In the genomic region with DNA sequence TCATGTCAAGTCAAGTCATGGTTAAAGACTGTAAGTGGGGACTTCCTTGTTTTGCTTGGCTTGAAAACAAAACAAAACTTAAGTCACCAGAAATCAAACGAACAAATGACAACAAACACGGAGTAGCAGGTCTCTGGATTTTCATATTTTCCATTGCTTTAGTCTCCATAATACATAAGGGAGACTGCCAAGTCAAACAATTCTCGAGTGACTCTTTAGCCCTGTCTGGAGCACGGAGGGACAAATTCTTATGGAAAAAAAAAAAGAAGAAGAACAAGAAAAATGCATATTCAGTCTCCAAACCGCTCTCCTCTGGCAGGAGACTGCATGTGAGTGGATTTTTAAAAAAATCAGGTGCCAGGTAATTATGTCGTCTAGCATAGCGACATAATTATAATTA, we compare ENCODE assay signal across 23 mouse cellular contexts.
"Had no signal": no experiment of that assay in that cellular context is flagged by ENCODE, and none has a peak within 500 bp of the region (broad histone marks: within the 10 kb centered on the region; RNA-seq: fewer than 3 reads in every experiment).

No protein-coding gene starts in this region.

- H3K27ac ChIP-seq: intestine, embryonic 15.5 days; layer of hippocampus, adult 2 months; limb, embryonic 10.5 days; limb, embryonic 13.5 days; liver, embryonic 12.5 days; liver, embryonic 15.5 days; macrophage; midbrain, embryonic 12.5 days; midbrain, embryonic 15.5 days; neural tube, embryonic 12.5 days; neural tube, embryonic 15.5 days; stomach, postnatal 0 days had no signal

- H3K27me3 ChIP-seq: intestine, embryonic 15.5 days; limb, embryonic 13.5 days; liver, embryonic 12.5 days; liver, embryonic 15.5 days; midbrain, embryonic 12.5 days; midbrain, embryonic 15.5 days; neural tube, embryonic 12.5 days; neural tube, embryonic 15.5 days had no signal

- H3K9ac ChIP-seq: intestine, embryonic 15.5 days; limb, embryonic 13.5 days; liver, embryonic 12.5 days; liver, embryonic 15.5 days; midbrain, embryonic 12.5 days; midbrain, embryonic 15.5 days; neural tube, embryonic 12.5 days; neural tube, embryonic 15.5 days had no signal

- H3K4me1 ChIP-seq: intestine, embryonic 15.5 days; limb, embryonic 13.5 days; liver, embryonic 12.5 days; liver, embryonic 15.5 days; midbrain, embryonic 15.5 days; neural tube, embryonic 12.5 days had no signal

- H3K9me3 ChIP-seq: intestine, embryonic 15.5 days; limb, embryonic 10.5 days; limb, embryonic 13.5 days; liver, embryonic 12.5 days; liver, embryonic 15.5 days; midbrain, embryonic 12.5 days; midbrain, embryonic 15.5 days; neural tube, embryonic 12.5 days; neural tube, embryonic 15.5 days had no signal

- H3K4me2 ChIP-seq: intestine, embryonic 15.5 days; limb, embryonic 13.5 days; liver, embryonic 12.5 days; liver, embryonic 15.5 days; midbrain, embryonic 12.5 days; midbrain, embryonic 15.5 days; neural tube, embryonic 12.5 days; neural tube, embryonic 15.5 days had no signal

- H3K36me3 ChIP-seq: intestine, embryonic 15.5 days; limb, embryonic 10.5 days; limb, embryonic 13.5 days; liver, embryonic 12.5 days; liver, embryonic 15.5 days; midbrain, embryonic 12.5 days; midbrain, embryonic 15.5 days; neural tube, embryonic 12.5 days; neural tube, embryonic 15.5 days had no signal

- H3K4me3 ChIP-seq: intestine, embryonic 15.5 days; layer of hippocampus, adult 2 months; limb, embryonic 10.5 days; limb, embryonic 13.5 days; liver, embryonic 12.5 days; liver, embryonic 15.5 days; midbrain, embryonic 12.5 days; midbrain, embryonic 15.5 days; neural tube, embryonic 12.5 days; neural tube, embryonic 15.5 days had no signal

- ATAC-seq: intestine, embryonic 15.5 days; liver, embryonic 12.5 days; midbrain, embryonic 15.5 days had no signal

- DNase-seq: kidney, adult 11 months; kidney, adult 8-10 months; kidney, postnatal 25 days; layer of hippocampus, adult 9-11 months; liver; right cerebral cortex, adult 18-20 months; right cerebral cortex, postnatal 14 days; right cerebral cortex, postnatal 4 days; thymus, adult 2 months; thymus, postnatal 14 days; thymus, postnatal 4 days had no signal
